Mouse (Mus musculus) ES-E14 (cell line): Measurements from ENCODE around the gene Mgat4a.

Experiments used
- CHD2 ChIP-seq: IDR thresholded peaks from 2 replicates; pipeline ENCODE4 v1.6.1; 2014; ENCODE audit warnings: mild to moderate bottlenecking, low read depth, low read length, inconsistent platforms
- HCFC1 ChIP-seq: IDR thresholded peaks from 2 replicates; pipeline ENCODE4 v1.6.1; 2012; ENCODE audit warnings: low read length, inconsistent platforms, borderline replicate concordance; ENCODE audit not compliant: insufficient read depth
- MAFK ChIP-seq: IDR thresholded peaks from 2 replicates; pipeline ENCODE4 v1.6.1; 2014; ENCODE audit warnings: mild to moderate bottlenecking, low read depth, low read length, inconsistent platforms; ENCODE audit not compliant: insufficient read depth
- ZC3H11A ChIP-seq: IDR thresholded peaks from 2 replicates; pipeline ENCODE4 v1.6.1; 2012; ENCODE audit warnings: low read depth, mild to moderate bottlenecking, inconsistent platforms, low read length, borderline replicate concordance
- ZNF384 ChIP-seq: IDR thresholded peaks from 2 replicates; pipeline ENCODE4 v1.6.1; 2012; ENCODE audit warnings: low read depth, low read length, inconsistent platforms

DNA sequence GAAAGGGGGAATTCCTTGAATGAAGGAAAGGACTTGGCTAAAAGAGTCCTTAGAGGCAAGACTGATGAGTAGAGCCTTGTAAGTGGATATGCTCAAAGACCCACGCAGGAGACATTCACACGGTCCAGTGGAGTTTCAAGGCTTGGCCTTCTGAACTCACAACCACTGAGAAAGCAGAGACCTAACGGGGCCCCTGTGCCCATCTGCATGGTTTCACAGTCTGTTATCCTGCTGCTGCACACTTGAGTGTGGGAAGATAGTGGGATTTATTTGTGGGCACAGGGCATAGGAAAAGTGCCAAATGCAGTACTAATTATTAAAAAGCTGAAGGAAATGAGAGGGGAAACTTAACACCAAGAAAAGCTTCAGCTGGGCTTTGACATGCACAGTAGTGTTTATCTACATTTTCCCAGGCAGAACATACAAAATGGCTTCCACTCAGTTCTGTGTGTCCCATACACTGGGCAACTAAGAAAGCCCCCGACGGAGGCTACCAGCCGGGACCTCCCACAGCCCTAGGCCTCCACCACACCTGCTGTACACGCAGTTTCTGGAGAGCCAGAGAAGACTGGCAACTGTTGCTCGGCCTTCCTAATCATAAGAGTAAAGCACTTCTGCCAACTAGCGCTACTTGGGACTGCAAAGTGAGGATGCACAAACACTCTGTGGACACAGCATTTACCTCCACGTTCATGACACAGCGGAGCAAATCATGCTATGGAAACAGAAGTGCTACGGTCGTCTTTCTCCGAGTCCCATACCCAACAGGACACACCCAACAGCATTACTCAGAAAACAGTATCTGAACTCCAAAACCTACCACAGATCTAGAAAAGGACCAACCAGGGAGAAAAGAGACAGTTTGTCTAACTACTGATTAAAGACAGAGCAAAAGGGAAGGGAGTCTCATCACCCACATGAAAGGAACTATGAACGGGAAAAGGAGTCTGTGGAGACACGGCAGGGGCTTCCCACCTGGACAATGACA is 97.7 kb downstream of the Mgat4a start:
- TF ChIP-seq CHD2 (no peak), HCFC1 (no peak), ZC3H11A (no peak), ZNF384 (no peak), MAFK (no peak)
